Mouse (Mus musculus) olfactory bulb, adult 2 months (tissue): Measurements from ENCODE around the gene Itgb7.

Experiments used
- CTCF ChIP-seq: fragments of 200-500 bp; IDR thresholded peaks from 2 replicates; pipeline ENCODE4 v1.5.1; 2012; ENCODE audit warnings: low read depth, mild to moderate bottlenecking, low read length, moderate library complexity; ENCODE audit not compliant: insufficient read depth
- POLR2A ChIP-seq: fragments of 200-500 bp; IDR thresholded peaks from 2 replicates; pipeline ENCODE4 v1.6.1; 2012; ENCODE audit warnings: mild to moderate bottlenecking, low read depth, low read length, moderate library complexity; ENCODE audit not compliant: insufficient read depth

GRCm38 (mm10) chr15:102179106-102179505 is 52.6 kb downstream of the Itgb7 start:
- TF ChIP-seq CTCF (no peak), POLR2A (no peak)
